Mouse (Mus musculus) heart, embryonic 11.5 days (tissue): ENCODE results near the gene Gm17949. TPM values are rescaled to one million over a fixed set of nuclear protein-coding genes. Genes with fewer than 3 reads are reported as not detected.
A peak's percentile ranks its signal among the peaks of the same experiment; 100 is the strongest.

Experiments
- ATAC-seq: fragments of 200-750 bp; cut with Nextera tagmentation; replicated peaks from 2 replicates; pipeline ENCODE4 v1.8.0; 2017; ENCODE audit warnings: moderate library complexity; ENCODE audit not compliant: insufficient number of reproducible peaks, low FRiP score, low TSS enrichment
- H3K27ac ChIP-seq: fragments of 300-500 bp; sonication (generic); 2 replicates; pipeline ENCODE4 v1.5.1; 2014; ENCODE audit warnings: mild to moderate bottlenecking, low read depth, low read length
- H3K27me3 ChIP-seq: fragments of 300-500 bp; sonication (generic); 2 replicates; pipeline ENCODE4 v1.6.1; 2014; ENCODE audit warnings: mild to moderate bottlenecking, low read length, mixed read lengths; ENCODE audit not compliant: control insufficient read depth, insufficient read depth
- H3K36me3 ChIP-seq: fragments of 300-500 bp; sonication (generic); 2 replicates; pipeline ENCODE4 v1.6.1; 2014; ENCODE audit warnings: mild to moderate bottlenecking, low read length, moderate library complexity, mixed read lengths; ENCODE audit not compliant: control insufficient read depth, insufficient read depth
- H3K4me1 ChIP-seq: fragments of 300-500 bp; sonication (generic); 2 replicates; pipeline ENCODE4 v1.6.1; 2014; ENCODE audit warnings: low read length; ENCODE audit not compliant: control insufficient read depth, insufficient read depth
- H3K4me2 ChIP-seq: fragments of 300-500 bp; sonication (generic); 2 replicates; pipeline ENCODE4 v1.6.1; 2014; ENCODE audit warnings: mild to moderate bottlenecking, moderate library complexity
- H3K4me3 ChIP-seq: fragments of 300-500 bp; sonication (generic); 2 replicates; pipeline ENCODE4 v1.5.1; 2014; ENCODE audit warnings: low read depth, low read length
- H3K9ac ChIP-seq: fragments of 300-500 bp; sonication (generic); 2 replicates; pipeline ENCODE4 v1.6.1; 2014; ENCODE audit warnings: mild to moderate bottlenecking, low read depth, low read length, moderate library complexity
- H3K9me3 ChIP-seq: fragments of 300-500 bp; sonication (generic); replicated peaks from 2 replicates; pipeline ENCODE4 v1.6.1; 2016; ENCODE audit warnings: low read length; ENCODE audit not compliant: control insufficient read depth
- WGBS: fragments of 180-500 bp; shearing (Covaris S2); extraction: QIAGEN DNeasy Blood & Tissue Kit; methylation state at CpG from one replicate; pipeline ENCODE4 v1.1.7; 2014; ENCODE audit not compliant: insufficient replicate concordance; 5-methylcytosine and 5-hydroxymethylcytosine counted together
- polyA plus RNA-seq: library from polyadenylated mRNA; unstranded; fragments of >200 nt; fragmentation: Nextera tagmentation; extraction: Ambion mirVana; gene quantifications from 2 replicates; pipeline ENCODE4 v1.2.1, GENCODE M21; 2014

The Gm17949 gene
- polyA plus RNA-seq, 1 experiment from 2014 or later: 0.17 TPM

GRCm38 (mm10) chr17:57062011-57062521 lies 50.8 kb downstream of the Gm17949 start:
- 2% methylated on average over 39 of the region's 39 CpGs for WGBS
- H3K9me3 ChIP-seq: no peaks in the 10 kb centered on the region
- peak overlapping the region; percentile 57 for H3K4me2 ChIP-seq
- no peaks in the 10 kb centered on the region for H3K36me3 ChIP-seq
- H3K4me1 ChIP-seq: peaks cover 17% of the 10 kb centered on the region
- H3K9ac ChIP-seq: no peak overlapping the region
- ATAC-seq: no peak
- peaks cover 55% of the 10 kb centered on the region for H3K27me3 ChIP-seq
- peak overlapping the region; percentile 31 for H3K4me3 ChIP-seq
- H3K27ac ChIP-seq: no peak overlapping the region

- H3K4me2 ChIP-seq: peak overlapping the region; percentile 57
- H3K27me3 ChIP-seq: peaks cover 60% of the 10 kb centered on the region
- no peaks in the 10 kb centered on the region for H3K9me3 ChIP-seq
- H3K4me1 ChIP-seq: peaks cover 17% of the 10 kb centered on the region
- H3K36me3 ChIP-seq: no peaks in the 10 kb centered on the region
- peak overlapping the region; percentile 31 for H3K4me3 ChIP-seq
- no peak overlapping the region for H3K27ac ChIP-seq
- no peak for ATAC-seq
- no peak overlapping the region for H3K9ac ChIP-seq
- 1% methylated on average over 22 of the region's 22 CpGs for WGBS
These were observed 51.3 kb downstream of the Gm17949 start for GRCm38 (mm10) chr17:57062548-57062947.

- WGBS: 17% methylated on average over 8 of the region's 8 CpGs
- peaks cover 60% of the 10 kb centered on the region for H3K27me3 ChIP-seq
These were observed 51.8 kb downstream of the Gm17949 start for GRCm38 (mm10) chr17:57063031-57063430.

GRCm38 (mm10) chr17:57066908-57067307 lies 55.6 kb downstream of the Gm17949 start:
- no peak overlapping the region for H3K27ac ChIP-seq
- H3K4me1 ChIP-seq: peaks cover 7% of the 10 kb centered on the region; the same call in 1 of the 2 replicates
- no peak for ATAC-seq
- no peaks in the 10 kb centered on the region for H3K9me3 ChIP-seq
- H3K4me2 ChIP-seq: no peak overlapping the region
- no peak overlapping the region for H3K4me3 ChIP-seq
- H3K9ac ChIP-seq: no peak overlapping the region
- H3K36me3 ChIP-seq: no peaks in the 10 kb centered on the region
- H3K27me3 ChIP-seq: peaks cover 63% of the 10 kb centered on the region
- WGBS: 29% methylated on average over 5 of the region's 5 CpGs

More at GRCm38 (mm10) chr17:57063031-57063430, 51.8 kb downstream of the Gm17949 start:
- no peak for ATAC-seq
- no peak overlapping the region for H3K27ac ChIP-seq
- H3K36me3 ChIP-seq: no peaks in the 10 kb centered on the region
- no peak overlapping the region for H3K9ac ChIP-seq
- H3K4me3 ChIP-seq: no peak overlapping the region
- H3K4me2 ChIP-seq: no peak overlapping the region
- no peaks in the 10 kb centered on the region for H3K9me3 ChIP-seq
- peaks cover 15% of the 10 kb centered on the region for H3K4me1 ChIP-seq

- no peaks in the 10 kb centered on the region for H3K4me1 ChIP-seq
- ATAC-seq: no peak
- no peak overlapping the region for H3K27ac ChIP-seq
- H3K9me3 ChIP-seq: no peaks in the 10 kb centered on the region
- WGBS: 11% methylated on average over 9 of the region's 9 CpGs
- no peak overlapping the region for H3K4me2 ChIP-seq
- H3K27me3 ChIP-seq: peaks cover 36% of the 10 kb centered on the region
- no peak overlapping the region for H3K4me3 ChIP-seq
- no peak overlapping the region for H3K9ac ChIP-seq
- H3K36me3 ChIP-seq: no peaks in the 10 kb centered on the region
These were observed 59.0 kb downstream of the Gm17949 start for GRCm38 (mm10) chr17:57070272-57070671.

GRCm38 (mm10) chr17:57070699-57071098 lies 59.4 kb downstream of the Gm17949 start:
- 6% methylated on average over 11 of the region's 11 CpGs for WGBS
- no peak overlapping the region for H3K27ac ChIP-seq
- no peak overlapping the region for H3K4me3 ChIP-seq
- no peak for ATAC-seq
- H3K9me3 ChIP-seq: no peaks in the 10 kb centered on the region
- no peaks in the 10 kb centered on the region for H3K4me1 ChIP-seq
- no peaks in the 10 kb centered on the region for H3K36me3 ChIP-seq
- H3K9ac ChIP-seq: no peak overlapping the region
- no peak overlapping the region; the same call in 1 of the 2 replicates for H3K4me2 ChIP-seq
- peaks cover 35% of the 10 kb centered on the region for H3K27me3 ChIP-seq

Other genes starting within 250 kb of the Gm17949 start
- 28.4 and 32.1 TPM in 2 replicates for gene Dus3l, start 246.7 kb upstream of the Gm17949 start, polyA plus RNA-seq
- 0.97 and 1.0 TPM in 2 replicates for gene Prr22, start 241.2 kb upstream of the Gm17949 start, polyA plus RNA-seq
- 3.2 and 3.3 TPM in 2 replicates for gene Rfx2, start 180.5 kb upstream of the Gm17949 start, polyA plus RNA-seq
- not detected in 2 replicates for gene Acsbg2, start 137.0 kb upstream of the Gm17949 start, polyA plus RNA-seq
- 0.26 and 0.44 TPM in 2 replicates for gene 1700061G19Rik, start 136.0 kb upstream of the Gm17949 start, polyA plus RNA-seq
- gene Mllt1, start 76.1 kb upstream of the Gm17949 start, polyA plus RNA-seq: 14.2 and 20.1 TPM in 2 replicates
- not detected in 2 replicates for gene Acer1, start 29.3 kb upstream of the Gm17949 start, polyA plus RNA-seq
- gene Clpp, start 21.2 kb upstream of the Gm17949 start, polyA plus RNA-seq: 124 and 130 TPM in 2 replicates
- 49.4 and 50.8 TPM in 2 replicates for gene Alkbh7, start 14.1 kb upstream of the Gm17949 start, polyA plus RNA-seq
- gene Pspn, start 11.5 kb upstream of the Gm17949 start, polyA plus RNA-seq: 0.50 and 0.72 TPM in 2 replicates
- gene Gtf2f1, start 181 bp upstream of the Gm17949 start, polyA plus RNA-seq: 40.0 and 41.3 TPM in 2 replicates
- 28.8 and 33.5 TPM in 2 replicates for gene Khsrp, start 20.1 kb downstream of the Gm17949 start, polyA plus RNA-seq
- gene Slc25a41, start 30.2 kb downstream of the Gm17949 start, polyA plus RNA-seq: not detected in 2 replicates
- 0.31 and 0.72 TPM in 2 replicates for gene Crb3, start 47.6 kb downstream of the Gm17949 start, polyA plus RNA-seq
- gene Slc25a23, start 48.4 kb downstream of the Gm17949 start, polyA plus RNA-seq: 11.6 and 13.3 TPM in 2 replicates
- gene Dennd1c, start 67.0 kb downstream of the Gm17949 start, polyA plus RNA-seq: 0.49 and 0.58 TPM in 2 replicates
- 12.2 and 15.6 TPM in 2 replicates for gene Tubb4a, start 76.3 kb downstream of the Gm17949 start, polyA plus RNA-seq
- gene Tnfsf9, start 93.9 kb downstream of the Gm17949 start, polyA plus RNA-seq: 5.5 and 6.7 TPM in 2 replicates
- not detected in 2 replicates for gene Cd70, start 138.3 kb downstream of the Gm17949 start, polyA plus RNA-seq
- 0.27 and 0.46 TPM in 2 replicates for gene Tnfsf14, start 182.7 kb downstream of the Gm17949 start, polyA plus RNA-seq
- gene C3, start 216.7 kb downstream of the Gm17949 start, polyA plus RNA-seq: 1.3 and 1.6 TPM in 2 replicates
- 24.0 and 24.7 TPM in 2 replicates for gene Gpr108, start 237.0 kb downstream of the Gm17949 start, polyA plus RNA-seq
- gene Trip10, start 238.0 kb downstream of the Gm17949 start, polyA plus RNA-seq: 35.1 and 36.9 TPM in 2 replicates